Mouse (Mus musculus) midbrain, embryonic 14.5 days (tissue): ENCODE results near the gene Wscd2. TPM values are rescaled to one million over a fixed set of nuclear protein-coding genes. Genes with fewer than 3 reads are reported as not detected.

Experiments
- ATAC-seq: fragments of 200-750 bp; cut with Nextera tagmentation; 2 replicates; pipeline ENCODE4 v1.8.0; 2017; ENCODE audit warnings: moderate number of reproducible peaks, moderate library complexity; ENCODE audit not compliant: low FRiP score, low TSS enrichment
- DNase-seq: peaks from one replicate; pipeline ENCODE4 v3.0.0-alpha.2; 2015
- H3K27ac ChIP-seq: fragments of 300-500 bp; sonication (generic); replicated peaks from 2 replicates; pipeline ENCODE4 v1.5.1; 2014; ENCODE audit warnings: mild to moderate bottlenecking, low read depth, low read length, moderate library complexity
- H3K27me3 ChIP-seq: fragments of 300-500 bp; sonication (generic); 2 replicates; pipeline ENCODE4 v1.6.1; 2014; ENCODE audit warnings: low read length, control low read depth, mixed read lengths; ENCODE audit not compliant: control insufficient read depth, insufficient read depth
- H3K36me3 ChIP-seq: fragments of 300-500 bp; sonication (generic); 2 replicates; pipeline ENCODE4 v1.6.1; 2014; ENCODE audit warnings: low read length, control low read depth; ENCODE audit not compliant: control insufficient read depth, insufficient read depth
- H3K4me1 ChIP-seq: fragments of 300-500 bp; sonication (generic); 2 replicates; pipeline ENCODE4 v1.6.1; 2014; ENCODE audit warnings: mild to moderate bottlenecking, antibody characterized with exemption, low read length, control low read depth; ENCODE audit not compliant: control insufficient read depth, insufficient read depth
- H3K4me2 ChIP-seq: fragments of 300-500 bp; sonication (generic); 2 replicates; pipeline ENCODE4 v1.6.1; 2014; ENCODE audit warnings: mild to moderate bottlenecking, low read length, moderate library complexity
- H3K4me3 ChIP-seq: fragments of 300-500 bp; sonication (generic); replicated peaks from 2 replicates; pipeline ENCODE4 v1.5.1; 2014; ENCODE audit warnings: low read depth, low read length
- H3K9ac ChIP-seq: fragments of 300-500 bp; sonication (generic); replicated peaks from 2 replicates; pipeline ENCODE4 v1.6.1; 2014; ENCODE audit warnings: mild to moderate bottlenecking, low read length, moderate library complexity
- H3K9me3 ChIP-seq: fragments of 300-500 bp; sonication (generic); 2 replicates; pipeline ENCODE4 v1.6.1; 2016; ENCODE audit warnings: low read length, control low read depth, mixed read lengths; ENCODE audit not compliant: control insufficient read depth
- WGBS: fragments of 180-500 bp; shearing (Covaris S2); extraction: QIAGEN DNeasy Blood & Tissue Kit; methylation state at CpG from one replicate; pipeline ENCODE4 v1.1.7; 2014; 5-methylcytosine and 5-hydroxymethylcytosine counted together
- polyA plus RNA-seq: library from polyadenylated mRNA; unstranded; fragments of >200 nt; fragmentation: Nextera tagmentation; extraction: Ambion mirVana; gene quantifications from 2 replicates; pipeline ENCODE4 v1.2.1, GENCODE M21; 2014

The Wscd2 gene
- polyA plus RNA-seq, 1 experiment from 2014 or later: 10.7 TPM

DNA sequence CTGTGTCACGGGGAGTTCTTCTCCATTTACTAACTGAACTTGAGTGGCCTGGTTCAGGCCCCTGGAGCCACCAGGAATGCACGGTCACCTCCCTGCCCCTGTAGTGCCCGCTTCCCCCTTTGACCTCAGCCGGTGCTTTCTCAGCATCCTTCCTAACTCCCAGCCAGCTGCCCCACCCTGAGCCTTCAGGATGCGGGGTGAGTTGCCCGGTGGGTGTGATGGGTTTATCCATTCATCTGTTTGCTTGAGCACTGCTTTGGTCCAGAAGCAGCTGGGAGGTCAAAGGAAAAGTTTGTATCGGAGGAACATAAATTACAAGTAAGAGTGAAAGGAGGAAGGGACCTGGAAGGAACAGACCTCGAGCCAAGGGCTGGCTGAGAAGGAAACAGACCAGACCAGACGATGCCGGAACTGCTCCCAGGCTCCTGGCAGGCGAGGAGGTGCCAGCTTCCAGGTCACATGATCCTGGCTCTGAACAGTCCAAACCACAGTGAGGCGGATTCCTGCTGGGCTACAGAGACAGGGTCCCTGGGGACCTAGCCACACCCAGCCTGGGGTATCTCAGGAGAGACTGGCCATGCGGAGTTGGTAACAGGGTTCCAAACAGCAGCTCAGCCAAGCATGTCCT, 144.0 kb downstream of the Wscd2 start:
- Histone ChIP-seq H3K27me3 (no peaks in the 10 kb centered on the region), H3K4me2 (no peak overlapping the region), H3K4me3 (no peak overlapping the region), H3K36me3 (no peaks in the 10 kb centered on the region), H3K4me1 (no peaks in the 10 kb centered on the region), H3K9me3 (no peaks in the 10 kb centered on the region), H3K9ac (no peak overlapping the region), H3K27ac (no peak overlapping the region)
- DNase-seq (no peak), ATAC-seq (no peak)
- WGBS: 64% methylated on average over 13 of the region's 13 CpGs

DNA sequence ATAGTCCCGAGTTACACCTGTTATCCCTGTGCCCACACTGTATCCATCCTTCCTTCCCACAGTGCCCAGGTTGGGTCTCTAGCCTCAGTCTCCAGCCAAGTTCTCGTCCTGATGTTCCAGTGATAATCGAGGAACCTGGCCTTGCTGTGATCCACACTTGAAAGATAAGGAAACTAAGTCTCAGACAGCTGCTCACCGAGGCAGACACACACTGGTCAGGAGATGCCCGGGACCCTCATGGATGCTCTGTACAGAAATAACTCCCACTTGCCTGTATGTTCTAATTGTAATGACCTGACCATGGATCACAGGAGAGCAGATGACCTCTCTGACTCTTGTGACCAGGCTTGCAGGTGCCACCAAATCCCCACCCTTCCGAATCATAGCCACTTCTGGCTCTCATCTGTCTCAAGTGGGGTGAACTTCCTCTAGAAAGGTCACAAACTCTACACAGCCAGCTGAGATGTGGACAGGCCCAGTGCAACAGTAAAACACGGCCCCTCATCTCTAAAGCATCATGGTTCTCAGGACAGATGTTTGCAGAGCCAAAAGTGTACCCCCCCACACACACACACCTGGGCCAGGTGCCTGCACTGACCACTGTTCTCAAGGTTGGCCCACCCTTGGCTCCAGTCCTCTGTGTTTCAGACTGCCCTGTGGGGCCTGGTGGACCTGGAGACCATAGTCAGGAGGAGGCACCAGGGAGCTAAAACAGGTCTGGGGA, 144.9 kb downstream of the Wscd2 start:
- no peaks in the 10 kb centered on the region for H3K36me3 ChIP-seq
- H3K27me3 ChIP-seq: no peaks in the 10 kb centered on the region
- no peaks in the 10 kb centered on the region for H3K9me3 ChIP-seq
- no peak overlapping the region for H3K4me3 ChIP-seq
- H3K9ac ChIP-seq: no peak overlapping the region
- 87% methylated on average over 7 of the region's 7 CpGs for WGBS
- no peak overlapping the region for H3K27ac ChIP-seq
- no peak overlapping the region for H3K4me2 ChIP-seq
- DNase-seq: no peak
- H3K4me1 ChIP-seq: no peaks in the 10 kb centered on the region
- ATAC-seq: no peak

DNA sequence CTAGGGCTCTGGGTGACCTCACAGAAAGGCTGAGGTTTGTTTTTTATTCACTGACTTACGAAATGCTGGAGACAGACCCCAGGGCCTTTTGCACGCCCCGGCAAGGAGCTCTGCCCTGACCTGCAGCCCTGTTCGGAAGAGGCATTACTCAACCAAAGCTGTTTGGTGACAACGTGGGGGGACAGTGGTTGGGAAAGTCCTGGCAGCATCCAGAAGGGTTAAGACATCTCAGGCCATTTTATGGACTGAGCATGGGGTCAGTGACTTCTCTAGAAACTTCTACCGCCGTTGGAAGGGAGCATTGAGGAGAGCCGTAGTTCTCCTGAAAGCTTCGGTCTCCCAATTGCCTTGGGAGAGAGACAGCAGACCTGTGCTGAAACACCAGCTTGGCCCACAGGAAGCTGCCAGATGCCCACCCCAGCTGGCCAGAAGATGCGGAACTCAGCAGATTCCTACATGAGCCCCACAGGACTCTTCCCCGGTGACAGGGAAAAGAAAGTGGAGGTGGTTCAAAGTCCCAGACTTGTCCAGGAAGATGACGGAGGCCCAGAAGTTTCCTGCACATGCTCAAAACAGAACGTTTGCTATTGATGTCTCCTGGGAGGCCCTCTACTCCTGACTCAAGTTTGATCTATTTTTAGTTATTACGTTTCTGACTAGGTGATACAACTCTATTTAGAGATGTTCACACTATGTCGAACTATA, 145.9 kb downstream of the Wscd2 start:
- 86% methylated on average over 15 of the region's 15 CpGs for WGBS
- Histone ChIP-seq H3K4me1 (no peaks in the 10 kb centered on the region), H3K4me3 (no peak overlapping the region), H3K27me3 (no peaks in the 10 kb centered on the region), H3K9me3 (no peaks in the 10 kb centered on the region), H3K27ac (no peak overlapping the region), H3K36me3 (no peaks in the 10 kb centered on the region), H3K9ac (no peak overlapping the region), H3K4me2 (no peak overlapping the region)
- no peak for DNase-seq
- no peak for ATAC-seq

DNA sequence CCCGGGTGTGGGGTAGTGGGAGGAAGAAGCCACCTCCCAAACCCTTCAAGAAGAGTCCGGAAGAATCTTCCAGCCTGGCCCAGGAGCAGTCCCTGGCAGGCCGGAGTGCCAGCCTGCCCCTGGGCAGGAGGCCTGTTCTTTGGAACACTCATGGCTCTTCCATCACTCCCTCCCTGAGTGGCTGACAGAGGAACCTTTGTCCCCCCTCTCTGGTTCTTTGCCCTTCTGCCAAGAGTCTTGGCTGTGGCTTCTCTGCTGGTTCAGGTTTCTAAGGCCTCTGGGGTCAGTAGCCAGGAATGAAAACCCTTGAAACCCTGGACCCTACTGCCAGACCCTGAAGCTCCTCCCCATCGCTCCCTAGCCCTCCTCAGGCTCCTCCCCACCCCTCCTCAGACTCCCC, 147.5 kb downstream of the Wscd2 start:
- 82% methylated on average over 4 of the region's 4 CpGs for WGBS
- Histone ChIP-seq H3K4me2 (no peak overlapping the region), H3K9ac (no peak overlapping the region), H3K27me3 (no peaks in the 10 kb centered on the region), H3K4me3 (no peak overlapping the region), H3K9me3 (no peaks in the 10 kb centered on the region), H3K4me1 (no peaks in the 10 kb centered on the region), H3K27ac (no peak overlapping the region), H3K36me3 (no peaks in the 10 kb centered on the region)
- DNase-seq: no peak
- no peak for ATAC-seq

DNA sequence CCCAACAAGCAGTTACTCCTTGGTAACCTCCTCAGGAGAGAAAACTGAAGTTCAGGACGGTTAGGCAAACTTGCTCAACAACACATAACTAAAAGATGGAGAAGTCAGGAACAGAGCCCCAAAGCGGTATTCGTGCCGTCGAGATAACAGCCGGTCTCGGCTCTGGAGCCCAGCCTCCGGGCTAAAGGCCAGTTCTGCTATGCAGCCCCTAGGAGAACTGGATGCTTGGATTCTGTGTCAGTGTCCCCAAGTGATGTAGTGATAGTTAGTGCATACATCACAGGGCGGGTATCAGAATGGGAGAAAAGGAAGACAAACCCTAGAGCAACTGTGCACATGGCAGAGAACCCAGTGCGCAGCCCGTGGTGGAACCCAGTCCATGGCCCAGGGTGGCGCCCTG, 147.9 kb downstream of the Wscd2 start:
- DNase-seq: no peak
- 89% methylated on average over 12 of the region's 12 CpGs for WGBS

DNA sequence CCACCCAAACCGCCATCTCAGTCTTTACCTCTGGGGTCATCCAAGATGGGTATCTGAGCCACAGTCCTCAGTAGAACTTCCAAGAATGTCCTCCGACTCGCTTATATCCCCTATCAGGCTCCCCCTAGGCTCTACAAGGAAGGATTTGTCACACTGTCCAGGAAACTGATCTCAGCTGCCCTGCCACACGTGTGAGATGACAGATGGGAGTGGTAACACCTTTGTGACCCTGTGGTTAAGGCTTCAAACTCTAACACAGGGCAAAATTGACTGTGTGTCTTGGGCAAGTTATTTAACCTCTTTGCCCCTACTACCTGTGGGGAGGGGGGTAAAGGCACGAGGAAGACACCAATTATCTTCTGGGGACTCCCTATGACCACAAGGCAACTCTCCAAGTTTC, 149.0 kb downstream of the Wscd2 start:
- H3K4me2 ChIP-seq: no peak overlapping the region
- no peaks in the 10 kb centered on the region for H3K9me3 ChIP-seq
- H3K9ac ChIP-seq: no peak overlapping the region
- DNase-seq (no peak), ATAC-seq (no peak)
- H3K27me3 ChIP-seq: no peaks in the 10 kb centered on the region
- H3K4me3 ChIP-seq: no peak overlapping the region
- H3K27ac ChIP-seq: no peak overlapping the region
- 77% methylated on average over 5 of the region's 5 CpGs for WGBS
- H3K36me3 ChIP-seq: no peaks in the 10 kb centered on the region
- H3K4me1 ChIP-seq: peaks cover 4% of the 10 kb centered on the region; the same call in 1 of the 2 replicates

More for the DNA sequence above, 147.9 kb downstream of the Wscd2 start:
- Histone ChIP-seq H3K36me3 (no peaks in the 10 kb centered on the region), H3K9me3 (no peaks in the 10 kb centered on the region), H3K27ac (no peak overlapping the region), H3K9ac (no peak overlapping the region), H3K4me2 (no peak overlapping the region), H3K4me1 (peaks cover under 1% of the 10 kb centered on the region; the same call in 1 of the 2 replicates), H3K27me3 (no peaks in the 10 kb centered on the region), H3K4me3 (no peak overlapping the region)
- ATAC-seq: no peak

Other genes with a start within 250 kb of the Wscd2 start
- gene Sgsm1, start 179.5 kb upstream of the Wscd2 start, polyA plus RNA-seq: 15.2 and 15.6 TPM in 2 replicates
- not detected in 2 replicates for gene Aym1, start 133.0 kb upstream of the Wscd2 start, polyA plus RNA-seq
- gene Cmklr1, start 160.1 kb downstream of the Wscd2 start, polyA plus RNA-seq: 1.2 and 2.1 TPM in 2 replicates
- not detected in 2 replicates for gene 1700069L16Rik, start 234.4 kb downstream of the Wscd2 start, polyA plus RNA-seq
- 6.7 TPM in 2 replicates for gene Ficd, start 245.5 kb downstream of the Wscd2 start, polyA plus RNA-seq